Mouse (Mus musculus) ZHBTc4 (cell line): ENCODE data around the gene Grb10.
A peak's percentile ranks its signal among the peaks of the same experiment; 100 is the strongest.

Source experiments
- DNase-seq: peaks from one replicate; pipeline ENCODE4 v3.0.0-alpha.2; 2011; ENCODE audit warnings: low read depth, low spot score

The Grb10 gene

DNA sequence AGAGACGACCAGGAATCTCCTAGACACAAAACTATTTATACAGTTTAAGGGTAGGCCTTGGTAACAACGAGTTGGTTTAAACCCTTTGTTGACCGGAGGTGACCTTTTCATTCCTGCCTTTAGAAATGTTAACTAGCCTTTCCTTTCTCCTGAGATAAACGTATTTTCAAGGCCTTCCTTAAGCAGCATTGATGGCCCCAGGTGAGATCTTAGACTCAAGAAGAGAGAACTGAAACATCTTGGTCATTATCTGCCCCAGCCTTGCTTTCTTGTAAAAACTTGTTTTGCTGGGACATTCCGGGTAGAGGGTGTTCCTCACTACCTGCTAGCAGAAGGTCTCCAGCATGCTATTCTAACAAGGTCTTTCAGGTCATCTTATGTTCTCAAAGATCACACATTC, 133.5 kb downstream of the Grb10 start:
- DNase-seq = peak; percentile 93

DNA sequence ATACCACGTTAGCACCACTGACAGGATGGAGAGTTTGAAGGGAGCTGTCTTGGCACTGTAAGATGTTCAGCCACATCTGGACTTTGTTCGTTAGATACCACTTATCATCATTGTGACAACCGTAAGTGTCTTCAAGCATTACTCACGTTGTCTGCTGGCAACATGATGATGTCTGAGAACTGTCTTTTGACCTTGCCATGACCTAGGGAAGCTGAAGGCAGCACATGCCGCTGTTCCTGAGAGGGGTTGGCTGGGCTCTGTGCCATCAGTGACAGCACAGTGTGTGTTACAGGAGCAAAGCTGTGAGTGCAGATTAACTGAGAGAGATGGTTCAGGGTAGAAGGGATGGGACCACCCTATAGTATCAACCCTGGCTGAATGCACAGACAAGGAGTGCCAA, 137.0 kb downstream of the Grb10 start:
- DNase-seq = no peak

DNA sequence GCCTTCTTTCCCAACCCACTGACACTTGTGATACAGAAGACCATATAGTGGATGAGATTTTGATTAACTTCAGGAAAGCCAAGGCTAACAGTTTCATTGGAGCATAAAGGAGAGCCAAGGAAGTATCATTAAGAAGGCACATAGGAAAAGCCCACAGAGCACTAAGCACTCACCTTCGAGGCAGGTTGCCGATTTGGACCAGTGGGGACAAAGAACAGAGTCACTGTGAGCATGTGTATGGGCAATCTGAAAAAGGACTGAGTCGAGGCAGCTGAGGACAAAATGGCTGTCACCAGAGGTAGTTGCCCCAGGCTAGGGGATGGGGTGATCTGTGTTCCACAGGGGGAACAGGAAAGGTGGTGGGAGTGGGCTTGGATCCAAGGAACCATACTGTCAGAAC, 140.0 kb downstream of the Grb10 start:
- DNase-seq = no peak

DNA sequence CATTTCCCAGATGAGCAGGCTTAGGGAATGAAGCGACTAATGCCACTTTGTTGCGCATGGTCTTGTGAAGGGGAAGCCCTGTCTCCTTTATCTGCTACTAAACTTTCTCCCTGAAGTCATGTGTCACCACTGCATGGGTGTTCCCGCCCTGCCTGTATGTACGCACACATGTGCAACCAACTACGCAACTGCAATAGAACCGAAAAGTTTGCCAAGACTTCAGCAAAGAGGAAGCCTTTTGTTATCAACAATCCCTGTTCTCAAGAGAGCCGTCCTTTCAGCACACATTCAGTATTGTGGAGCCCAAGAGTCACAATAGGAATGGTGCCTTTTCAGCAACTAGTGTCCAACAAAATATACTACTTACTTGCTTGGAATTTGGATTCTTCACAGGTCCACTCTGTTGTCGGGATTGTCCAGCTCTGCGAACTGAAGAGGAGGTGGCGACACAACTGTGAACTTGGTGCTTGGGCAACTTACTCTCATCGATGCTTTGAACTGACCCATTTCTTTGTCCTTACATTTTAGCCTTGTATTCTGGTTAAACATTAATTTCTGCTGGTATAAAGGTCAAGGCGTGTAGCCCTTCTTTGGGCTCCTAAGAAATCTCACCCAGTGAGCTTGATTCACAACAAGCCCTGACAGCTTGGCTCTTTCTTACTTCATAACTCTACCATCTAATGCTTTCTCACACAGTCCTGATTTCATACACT, 140.7 kb downstream of the Grb10 start, which contains the start of gene Ddc:
Gene Ddc (minus strand): TSS at position 500 of the 713 bp plus-strand sequence.
- DNase-seq = no peak

DNA sequence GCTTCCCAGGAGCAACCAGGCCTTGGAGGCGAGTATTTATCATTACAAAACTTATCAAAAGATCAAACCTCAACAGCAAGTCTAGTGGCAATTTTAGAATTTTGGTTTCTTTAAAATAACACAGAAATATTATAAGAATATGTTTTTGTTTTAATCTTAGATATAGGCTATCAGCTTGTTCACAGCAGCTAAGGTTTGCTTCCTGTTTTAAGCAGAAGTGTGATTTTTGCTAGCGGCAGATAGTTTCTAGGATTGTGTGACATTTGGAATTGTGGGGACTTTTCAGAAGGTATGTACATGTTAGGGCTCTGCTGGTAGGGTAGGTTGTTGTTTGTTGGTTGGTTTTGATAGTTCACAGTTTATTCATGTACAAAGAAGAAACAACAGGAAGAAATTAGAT, 143.0 kb downstream of the Grb10 start:
- no peak for DNase-seq

DNA sequence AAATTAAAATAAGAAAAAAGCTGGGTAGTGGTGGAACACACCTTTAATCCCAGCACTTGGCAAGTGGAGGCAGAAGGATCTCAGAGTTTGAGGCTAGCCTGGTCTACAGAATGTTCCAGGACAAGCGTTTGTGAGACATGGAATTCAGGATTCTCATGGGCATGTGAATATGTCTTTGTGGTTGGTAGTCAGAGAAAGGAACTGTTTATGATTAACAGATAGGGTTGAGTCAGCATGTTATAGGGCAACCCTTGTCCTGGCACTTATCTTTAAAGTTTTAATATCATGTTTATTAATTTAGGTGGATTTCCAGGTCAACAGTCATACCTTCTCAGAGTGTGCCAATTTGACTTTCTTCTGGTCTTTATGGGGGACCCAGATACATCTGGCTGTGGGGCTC, 144.7 kb downstream of the Grb10 start:
- DNase-seq = no peak

DNA sequence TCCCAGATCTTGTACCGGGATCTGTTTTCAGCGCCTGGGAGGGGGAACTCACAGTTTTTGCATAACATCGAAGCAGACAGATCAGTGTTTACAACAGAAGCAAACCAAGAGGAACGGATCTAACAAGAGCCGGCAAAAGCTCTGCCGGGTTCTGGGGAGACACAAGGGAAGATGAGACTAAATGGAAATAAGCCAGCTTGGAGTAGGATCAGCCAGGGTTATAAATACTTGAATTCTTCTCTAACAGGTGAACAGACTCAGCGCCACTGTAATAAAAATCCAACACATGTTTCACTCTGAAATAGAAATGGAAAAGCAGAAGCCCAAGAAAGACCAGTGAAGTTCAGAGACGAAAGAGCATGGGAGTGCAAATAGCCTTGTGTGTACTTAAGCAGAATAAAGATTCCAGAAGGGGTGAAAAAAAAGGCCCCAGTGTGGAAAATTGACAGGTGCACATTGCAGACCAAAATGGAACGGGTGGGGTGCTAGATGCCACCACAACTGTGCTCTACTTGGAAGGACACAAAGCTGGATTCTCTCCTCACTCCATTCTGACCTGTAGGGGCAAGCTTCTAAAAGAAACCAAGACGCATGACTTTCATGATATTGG, 145.4 kb downstream of the Grb10 start:
- DNase-seq = no peak

DNA sequence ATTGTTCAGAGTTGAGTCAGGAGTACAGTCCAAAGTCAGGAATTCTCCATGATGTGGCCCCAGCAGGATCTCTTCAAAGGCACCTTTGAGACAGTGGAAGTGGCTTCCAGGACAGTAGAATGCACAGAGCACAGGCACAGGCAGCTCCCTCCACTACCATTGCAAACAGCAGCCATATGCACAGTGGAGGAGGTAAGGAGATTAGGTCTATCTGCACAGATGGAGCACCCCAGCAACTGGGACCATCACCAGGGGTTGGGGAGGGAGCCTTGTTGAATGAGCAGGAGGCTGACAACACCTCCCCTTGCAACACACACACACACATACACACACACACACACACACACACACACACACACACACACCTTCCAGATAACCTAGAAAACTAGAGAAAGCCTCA, 146.7 kb downstream of the Grb10 start:
- no peak for DNase-seq

DNA sequence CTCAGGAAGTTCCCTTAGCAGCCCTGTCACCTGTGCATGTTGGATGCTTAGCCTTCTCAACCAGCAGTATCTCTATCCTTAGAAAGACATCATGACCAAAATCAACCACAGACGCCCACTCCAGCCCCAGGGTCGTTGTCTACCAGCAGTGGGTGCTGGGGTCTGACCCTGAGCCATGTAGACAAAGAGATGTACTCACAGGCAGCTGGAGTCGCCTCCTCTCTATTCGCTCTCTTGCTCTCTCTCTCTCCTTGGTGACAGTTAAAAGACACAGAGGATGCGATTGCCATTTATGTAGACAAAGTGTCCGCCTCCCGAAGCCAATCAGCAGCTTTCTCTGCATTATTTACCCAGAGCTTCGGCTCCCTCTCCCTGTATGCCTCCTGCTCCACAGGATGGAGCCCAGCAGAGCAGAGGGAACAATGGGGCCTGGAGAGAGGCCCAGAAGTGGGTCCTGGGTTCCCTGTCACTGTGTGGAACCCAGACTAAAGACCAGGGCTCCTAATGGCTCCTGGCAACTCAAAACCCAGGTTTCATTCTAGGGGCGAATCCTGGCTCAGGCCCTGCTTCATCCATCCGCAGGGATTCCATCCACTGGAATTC, 148.2 kb downstream of the Grb10 start:
- no peak for DNase-seq

DNA sequence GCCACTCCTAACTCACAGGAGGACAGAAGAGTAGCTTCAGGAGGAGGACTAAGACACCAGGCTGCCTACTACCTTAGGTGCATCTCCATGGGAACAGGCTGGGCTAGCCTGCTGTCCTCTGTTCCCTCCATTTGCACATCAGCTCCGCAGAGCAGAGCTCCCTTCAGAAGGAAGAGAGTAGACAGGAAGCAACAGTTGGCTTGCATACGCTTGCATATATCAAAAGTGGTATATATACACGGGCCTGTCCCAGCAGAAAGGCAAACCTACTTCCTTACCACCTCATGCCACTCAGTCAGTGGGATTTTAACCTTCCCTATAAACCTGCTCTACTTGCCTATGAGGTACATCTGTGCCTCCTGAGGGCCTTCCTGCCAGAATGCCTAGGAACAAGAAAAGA, 149.8 kb downstream of the Grb10 start:
- DNase-seq = no peak

DNA sequence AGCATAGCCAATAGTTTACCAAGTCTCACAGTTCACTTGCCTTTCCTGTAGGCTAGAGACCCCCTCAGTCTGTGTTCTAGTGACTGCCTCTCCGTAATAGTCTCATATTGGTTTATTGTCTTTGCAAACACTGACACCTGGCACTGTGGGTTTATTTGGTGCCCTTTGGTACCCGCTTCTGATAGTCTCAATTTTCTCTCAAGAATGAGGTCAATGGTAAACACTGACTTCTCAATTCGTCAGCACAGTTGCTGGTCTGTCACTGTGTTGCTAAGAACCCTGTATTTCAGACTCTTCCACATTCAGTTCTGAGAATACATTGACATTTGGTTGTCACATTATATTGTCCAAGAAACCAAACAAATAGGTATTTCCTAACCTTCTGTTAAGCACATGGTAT, 150.4 kb downstream of the Grb10 start:
- no peak for DNase-seq

DNA sequence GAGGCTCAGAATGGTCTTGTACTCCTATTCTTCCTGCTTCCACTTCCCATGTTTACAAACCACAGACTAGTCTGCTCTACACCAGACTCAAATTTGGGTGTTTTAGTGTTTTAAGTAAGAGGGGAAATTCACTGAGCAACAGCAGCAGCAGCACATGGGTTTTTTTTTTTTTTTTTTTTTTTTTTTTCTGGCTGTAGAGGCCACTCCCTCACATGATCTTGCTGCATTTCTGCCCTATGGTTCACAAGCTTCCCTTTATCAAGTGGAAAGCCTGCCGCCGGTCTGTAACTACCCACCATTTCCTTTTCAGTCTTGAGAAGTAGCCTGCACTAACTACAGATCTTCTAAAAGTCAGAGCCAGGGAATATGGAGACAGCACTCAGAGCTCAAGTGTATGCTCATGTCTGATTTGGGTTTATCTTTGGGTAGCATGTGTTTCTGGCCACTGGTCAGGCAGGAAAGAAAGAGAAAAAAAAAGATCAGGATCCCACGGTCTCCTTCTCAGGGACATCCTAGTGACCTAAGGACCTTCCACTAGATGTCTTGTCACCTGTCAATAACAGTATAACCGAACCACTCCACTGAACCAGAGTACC, 152.0 kb downstream of the Grb10 start:
- DNase-seq = no peak

DNA sequence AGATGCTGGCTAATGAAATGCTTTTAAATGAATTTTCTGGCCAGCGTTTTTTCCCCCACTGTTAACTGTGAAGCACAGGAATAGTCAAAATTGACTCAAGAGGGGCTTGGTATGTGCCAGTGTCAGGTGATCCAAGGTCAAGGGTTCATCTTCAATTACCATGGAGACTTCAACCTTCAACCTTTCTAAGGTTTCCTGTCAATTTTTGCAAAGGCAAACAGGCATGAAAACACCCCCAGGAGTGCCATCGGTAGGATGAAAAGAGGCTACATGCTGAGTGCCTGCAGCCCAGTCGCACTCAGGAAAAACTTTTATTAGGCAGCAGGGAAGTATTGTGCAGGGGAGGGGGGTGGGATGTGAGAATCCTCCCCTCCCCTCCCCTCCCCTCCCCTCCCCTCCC, 152.6 kb downstream of the Grb10 start:
- DNase-seq = no peak

DNA sequence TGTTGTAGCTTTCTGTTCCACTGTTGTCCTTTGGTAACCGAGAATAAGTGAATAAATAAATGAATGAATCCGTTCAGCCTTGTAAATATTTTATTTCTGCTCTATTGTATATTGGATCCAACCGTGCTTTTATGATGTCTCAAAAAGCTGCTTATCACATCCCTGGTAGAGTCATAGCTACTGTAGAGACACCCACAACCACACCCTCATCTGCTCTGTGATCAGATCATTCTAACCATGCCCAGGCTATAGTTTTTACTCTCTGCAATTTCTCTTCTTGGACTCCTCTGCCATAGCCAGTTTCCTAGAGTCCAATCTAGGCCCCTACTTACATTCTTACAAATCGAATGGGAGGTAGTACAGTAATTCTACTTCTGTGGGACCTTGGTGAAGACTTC, 153.2 kb downstream of the Grb10 start:
- no peak for DNase-seq

DNA sequence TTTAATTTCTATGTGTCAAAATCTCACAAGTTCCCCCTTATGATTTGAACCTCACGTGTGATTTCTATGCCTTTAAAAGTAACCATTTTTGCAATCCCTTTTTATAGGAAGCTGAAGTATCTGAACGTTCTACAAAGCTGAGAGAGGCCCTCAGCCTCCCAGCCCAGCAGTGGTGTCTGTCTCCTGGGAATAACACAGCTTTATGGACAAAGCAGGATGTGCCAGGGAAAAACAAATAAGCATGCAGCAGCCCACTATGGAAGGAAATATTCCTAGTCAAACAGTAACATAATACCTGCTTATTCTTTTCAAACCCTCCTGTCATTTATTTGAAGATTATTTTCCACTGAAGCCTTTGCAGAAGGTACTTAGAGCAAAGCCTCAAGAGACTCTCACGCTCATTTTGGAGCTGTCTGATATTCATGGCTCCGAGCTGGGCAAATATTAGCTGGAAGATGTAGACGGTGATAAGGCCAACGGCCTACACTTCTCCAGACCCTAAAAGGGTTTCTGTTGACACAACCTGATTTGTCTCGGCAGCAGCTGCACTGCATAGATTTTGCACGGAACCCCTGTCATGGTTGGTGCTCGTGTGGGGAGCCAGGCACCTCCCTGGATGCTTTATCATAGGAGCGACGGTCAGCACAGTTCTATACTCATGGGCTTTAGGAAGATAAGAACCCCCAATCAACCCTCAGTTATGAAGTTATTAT, 153.8 kb downstream of the Grb10 start:
- no peak for DNase-seq

DNA sequence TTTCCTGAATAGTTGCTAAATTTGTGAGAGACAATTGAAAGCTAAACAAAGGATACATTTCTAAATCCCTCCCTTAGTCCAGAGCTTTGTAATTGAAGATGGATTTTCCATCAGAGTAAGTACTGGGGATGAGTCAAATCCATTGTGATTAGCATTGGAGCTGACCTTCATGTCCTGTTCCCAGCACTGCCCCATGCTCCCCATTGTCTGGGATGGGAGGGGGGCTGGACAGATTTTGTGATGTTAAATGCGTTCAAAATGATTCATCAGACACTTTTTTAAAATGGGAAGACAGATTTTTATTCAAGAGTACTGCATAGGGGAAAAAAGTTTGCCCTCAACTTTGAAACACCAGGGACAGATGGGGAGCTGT, 156.7 kb downstream of the Grb10 start:
- DNase-seq = peak; percentile 56

DNA sequence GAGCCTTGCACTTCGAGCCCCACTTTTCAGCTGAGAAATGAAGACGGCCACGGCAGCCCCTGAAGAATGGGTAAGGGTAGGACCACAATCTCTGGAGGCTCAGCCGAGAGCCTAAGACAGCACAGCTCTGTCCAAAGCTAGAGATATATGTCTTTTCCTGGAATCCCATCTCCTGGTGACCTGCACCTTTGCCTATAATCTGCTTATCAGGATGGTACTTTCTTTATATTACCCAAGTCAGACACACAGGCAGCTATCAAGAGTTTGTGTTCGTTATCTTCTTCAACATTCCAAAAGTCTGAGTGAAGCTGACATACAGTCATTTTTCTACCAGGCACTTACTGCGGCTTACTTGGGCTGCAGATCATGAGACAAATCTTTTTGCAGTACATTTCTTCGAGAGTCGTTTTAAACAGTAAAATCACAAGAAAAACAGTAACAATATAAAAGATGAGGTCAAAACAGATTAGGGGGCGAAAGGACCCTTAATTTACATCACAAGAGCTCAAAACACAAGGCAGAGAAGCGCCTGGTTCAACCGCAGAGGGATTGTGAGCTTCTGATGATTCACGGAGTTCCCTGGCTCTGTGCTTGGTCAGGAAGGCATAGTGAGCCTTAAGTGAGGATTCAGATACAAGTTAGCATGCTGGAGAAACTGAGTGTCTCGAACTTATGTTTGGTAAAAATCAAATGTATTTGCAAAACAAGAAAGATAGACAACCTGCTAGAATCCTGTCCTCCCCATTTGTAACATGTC, 157.3 kb downstream of the Grb10 start:
- DNase-seq = peak; percentile 49
